Mouse (Mus musculus) ZHBTc4 (cell line): ENCODE results near the gene Smpd4.
A peak's percentile ranks its signal among the peaks of the same experiment; 100 is the strongest.

Source experiments
- DNase-seq: peaks from one replicate; pipeline ENCODE4 v3.0.0-alpha.2; 2011; ENCODE audit warnings: low read depth, low spot score

The Smpd4 gene

DNA sequence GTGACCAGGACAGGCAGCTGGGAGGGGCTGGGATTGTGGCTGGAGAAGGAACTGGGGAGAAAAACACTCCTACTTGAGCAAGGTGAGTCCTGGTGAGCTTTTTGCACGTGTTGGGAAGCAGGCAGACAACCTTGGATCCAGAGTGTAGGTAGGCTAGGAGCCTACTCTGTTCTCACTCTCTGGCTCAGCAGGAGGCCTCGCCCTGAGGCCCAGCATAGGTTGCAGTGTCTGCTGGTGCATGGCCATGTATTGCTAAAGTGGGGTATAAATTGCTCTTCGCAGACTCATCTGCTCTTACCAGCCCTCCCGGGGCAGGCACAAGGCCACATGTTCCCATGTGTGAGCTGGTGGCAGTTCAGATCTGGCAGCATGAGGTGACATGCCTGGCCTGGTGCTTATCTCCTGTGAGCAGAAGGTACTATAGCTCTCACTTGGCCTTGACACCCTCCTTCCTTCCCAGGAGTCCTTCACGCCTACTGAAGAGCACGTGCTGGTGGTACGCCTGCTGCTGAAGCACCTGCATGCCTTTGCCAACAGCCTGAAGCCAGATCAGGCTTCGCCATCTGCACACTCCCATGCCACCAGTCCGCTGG lies 19.0 kb downstream of the Smpd4 start:
- DNase-seq = no peak

DNA sequence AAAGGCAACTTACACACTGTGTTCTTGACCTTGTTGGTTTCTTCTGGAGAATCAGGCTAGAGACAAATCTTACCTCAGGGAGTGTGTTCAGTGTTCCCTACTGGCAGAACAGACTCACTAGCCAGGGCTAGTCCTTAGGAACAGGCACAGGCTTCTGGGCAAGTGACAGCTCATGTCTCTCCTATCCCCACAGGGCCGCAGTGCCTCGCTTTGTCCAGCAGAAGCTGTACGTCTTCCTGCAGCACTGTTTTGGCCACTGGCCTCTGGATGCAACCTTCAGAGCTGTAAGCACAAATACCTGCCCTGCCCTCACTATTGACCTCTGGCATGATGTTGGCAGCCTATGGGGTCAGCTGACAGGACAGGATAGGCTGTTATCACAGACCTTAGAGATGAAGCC lies 19.9 kb downstream of the Smpd4 start:
- no peak for DNase-seq

GRCm38 (mm10) chr16:17639951-17640350 lies 20.8 kb downstream of the Smpd4 start:
- DNase-seq = no peak

DNA sequence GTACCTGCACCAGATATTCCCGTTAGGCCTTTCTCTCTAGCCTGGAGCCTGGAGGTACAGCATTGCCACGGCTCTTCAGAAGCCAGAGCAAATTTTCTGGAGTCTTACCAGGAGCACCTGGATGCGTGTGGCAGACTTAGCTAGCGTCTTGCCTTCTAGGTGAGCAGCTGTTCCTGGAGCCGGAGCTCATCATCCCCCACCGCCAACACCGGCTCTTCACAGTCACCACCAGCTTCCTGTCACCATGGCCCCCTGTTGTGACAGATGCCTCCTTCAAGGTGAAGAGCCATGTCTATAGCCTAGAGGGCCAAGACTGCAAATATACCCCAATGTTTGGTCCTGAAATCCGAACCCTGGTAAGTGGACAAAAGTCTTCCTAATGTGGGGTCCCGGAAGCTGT lies 21.6 kb downstream of the Smpd4 start:
- no peak for DNase-seq

- no peak for DNase-seq
Measured at GRCm38 (mm10) chr16:17641301-17641700, 22.1 kb downstream of the Smpd4 start.

DNA sequence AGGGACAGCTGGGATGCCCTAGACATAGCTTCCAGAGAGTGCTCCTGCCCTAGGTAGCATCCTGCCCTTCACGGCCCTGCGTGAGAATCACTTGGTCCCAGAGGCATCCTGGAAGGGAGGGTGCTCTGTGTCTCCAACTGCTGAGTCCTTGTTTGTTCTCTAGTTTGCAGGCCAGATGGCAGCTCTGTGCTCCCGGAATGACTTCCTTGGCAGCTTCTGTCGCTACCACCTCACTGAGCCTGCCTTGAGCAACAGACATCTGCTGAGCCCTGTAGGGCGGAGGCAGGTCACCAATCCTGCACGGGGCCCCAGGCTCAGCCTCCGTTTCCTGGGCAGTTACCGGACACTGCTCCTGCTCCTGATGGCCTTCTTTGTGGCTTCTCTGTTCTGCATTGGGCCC lies 23.2 kb downstream of the Smpd4 start:
- no peak for DNase-seq

DNA sequence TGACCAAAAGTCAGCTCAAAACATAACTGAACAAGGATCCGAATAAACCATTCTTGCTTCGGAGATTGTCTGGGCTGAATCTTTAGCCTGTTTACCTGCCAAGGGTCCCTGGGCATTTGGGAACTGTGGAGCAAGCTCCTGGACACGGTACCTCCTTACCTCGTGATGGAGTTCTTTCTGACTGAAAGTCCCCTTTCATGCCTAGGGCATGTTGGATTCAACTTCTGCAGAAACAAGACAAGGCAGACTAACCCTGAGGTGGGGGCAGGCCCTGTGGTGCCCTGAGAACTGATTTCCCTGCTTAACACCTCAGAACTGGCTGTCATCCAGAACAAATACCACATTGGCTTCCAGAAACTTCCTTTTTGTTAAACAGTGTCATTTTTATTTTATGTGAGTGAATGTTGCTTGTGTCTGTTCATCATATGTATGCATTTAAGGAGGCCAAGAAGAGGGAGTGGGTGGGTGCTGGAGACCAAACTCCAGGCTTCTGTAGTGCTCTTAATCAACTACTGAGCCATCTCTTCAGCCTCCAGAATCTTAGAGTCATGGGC lies 24.4 kb downstream of the Smpd4 start:
- no peak for DNase-seq

GRCm38 (mm10) chr16:17646310-17647114 lies 27.4 kb downstream of the Smpd4 start, which contains the start of gene Ccdc74a:
Gene Ccdc74a, plus strand, starts transcription at chr16:17646470.
- peak; percentile 92 for DNase-seq

DNA sequence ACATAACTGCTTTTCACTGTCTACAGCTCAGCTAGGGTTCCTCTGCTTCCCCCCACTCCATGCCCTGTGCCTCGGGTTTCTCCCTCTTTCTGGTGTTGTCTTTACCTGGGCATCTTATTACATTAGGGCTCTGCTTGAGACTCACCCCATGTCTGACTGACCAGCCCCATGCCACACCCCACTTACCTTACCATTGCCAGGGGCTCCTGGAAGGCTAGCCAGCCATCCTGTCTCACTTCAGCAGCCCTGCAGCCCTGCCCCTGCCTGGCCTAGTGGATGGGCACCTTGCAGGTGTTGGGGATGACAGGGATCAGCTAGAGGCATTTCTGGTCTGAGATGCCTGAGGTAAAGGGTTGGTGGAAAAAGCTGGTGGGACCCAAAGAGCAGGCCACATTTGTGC lies 28.0 kb downstream of the Smpd4 start:
- no peak for DNase-seq

GRCm38 (mm10) chr16:17647566-17648340 lies 28.6 kb downstream of the Smpd4 start:
- no peak for DNase-seq

DNA sequence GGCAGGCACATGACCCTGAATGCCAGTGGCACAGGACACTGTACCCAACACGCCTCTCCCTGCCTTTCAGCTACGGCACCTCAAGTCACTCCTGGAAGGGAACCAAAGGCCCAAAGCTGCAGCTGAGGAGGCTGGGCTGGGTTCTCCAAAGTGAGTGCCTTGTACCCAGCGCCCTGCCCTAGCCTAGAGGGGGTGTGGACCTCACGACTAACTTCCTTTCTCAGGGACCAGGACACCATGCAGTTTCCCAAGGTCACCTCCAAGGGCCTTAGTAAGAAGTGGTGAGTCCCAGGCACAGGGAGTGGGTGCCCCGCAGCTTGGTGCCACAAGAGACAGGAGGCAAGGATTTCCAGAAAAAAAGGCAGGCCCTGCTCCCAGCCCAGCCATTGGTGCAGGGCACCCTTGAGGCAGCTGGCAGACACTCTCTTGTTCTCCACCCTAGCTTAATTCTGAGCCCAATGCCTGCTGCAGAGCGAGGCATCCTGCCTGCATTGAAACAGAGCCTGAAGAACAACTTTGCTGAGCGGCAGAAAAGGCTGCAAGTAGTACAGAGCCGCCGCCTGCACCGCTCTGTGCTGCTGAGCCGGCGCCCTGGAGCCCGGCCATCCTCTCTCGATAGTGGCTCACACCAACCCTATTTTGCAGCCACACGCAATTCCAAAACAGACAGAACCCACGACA lies 30.9 kb downstream of the Smpd4 start:
- peak; percentile 61 for DNase-seq

GRCm38 (mm10) chr16:17650711-17651110 lies 31.6 kb downstream of the Smpd4 start:
- no peak for DNase-seq

GRCm38 (mm10) chr16:17652607-17653006 lies 33.5 kb downstream of the Smpd4 start:
- DNase-seq = no peak

GRCm38 (mm10) chr16:17653601-17654000 lies 34.4 kb downstream of the Smpd4 start:
- DNase-seq = no peak

DNA sequence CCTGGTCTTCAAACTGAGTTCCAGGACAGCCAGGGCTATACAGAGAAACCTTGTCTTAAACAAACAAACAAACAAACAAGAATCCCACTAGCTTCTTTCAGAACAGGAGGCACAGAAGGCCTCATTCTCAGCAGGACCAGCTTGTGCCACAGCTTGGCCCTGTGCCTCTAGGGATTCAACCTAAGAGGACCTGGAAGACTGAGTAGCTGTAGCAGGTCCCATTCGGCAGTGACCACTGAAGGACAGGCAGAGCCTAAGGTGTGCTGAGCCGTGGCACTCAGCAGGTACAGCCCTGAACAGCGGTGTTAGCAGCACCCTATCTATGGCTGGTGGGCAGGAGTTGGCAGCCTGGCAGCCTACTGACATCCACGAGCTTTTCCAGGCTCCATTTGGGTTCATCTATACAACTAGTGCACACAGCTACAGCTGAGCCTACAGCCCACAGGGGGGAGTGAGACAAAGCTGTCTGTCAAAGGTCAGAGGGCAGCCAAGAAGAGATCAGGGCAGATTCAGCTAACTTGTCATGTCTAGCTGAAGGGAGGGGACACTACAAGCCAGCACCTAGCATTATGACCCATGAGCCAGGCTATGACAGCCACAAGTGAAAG lies 35.1 kb downstream of the Smpd4 start:
- no peak for DNase-seq

DNA sequence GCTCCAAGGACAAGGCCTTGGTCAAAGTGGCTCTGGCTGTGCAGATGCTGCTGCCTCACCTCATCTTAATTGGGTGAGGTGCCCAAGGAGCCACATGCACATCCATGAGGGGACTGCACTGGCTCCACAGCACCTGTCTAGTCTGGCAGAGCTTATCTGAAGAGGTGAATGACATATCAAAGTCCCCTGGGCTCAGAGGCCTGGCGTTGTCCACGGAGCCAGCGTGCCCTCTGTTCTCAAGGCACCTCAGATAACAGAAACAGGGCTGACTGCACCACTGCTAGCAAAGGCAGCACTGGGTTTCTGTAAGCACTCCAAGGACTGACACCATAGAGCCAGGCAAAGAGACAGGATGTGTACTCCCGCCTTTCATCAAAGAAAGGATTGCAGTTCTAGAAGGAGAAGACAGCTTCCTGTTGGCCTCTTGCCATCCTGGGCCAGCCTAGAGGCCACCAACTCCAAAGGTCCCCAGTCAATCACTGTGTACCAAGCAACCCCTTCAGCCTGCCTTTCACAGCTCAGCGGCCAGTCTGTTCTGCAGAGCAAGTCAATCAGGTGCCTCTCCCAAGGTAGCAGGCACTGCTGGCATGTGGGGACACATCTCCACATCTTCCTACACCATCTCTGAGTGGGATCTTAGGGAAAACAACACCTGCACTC lies 37.2 kb downstream of the Smpd4 start:
- DNase-seq = no peak

GRCm38 (mm10) chr16:17665568-17665967 lies 46.4 kb downstream of the Smpd4 start:
- DNase-seq = no peak

- DNase-seq = no peak
Measured at GRCm38 (mm10) chr16:17669886-17670285, 50.7 kb downstream of the Smpd4 start.
